Mouse (Mus musculus): ENCODE results near the gene St3gal6. TPM values are rescaled to one million over a fixed set of nuclear protein-coding genes. Genes with fewer than 3 reads are reported as not detected.

Gene St3gal6
- polyA plus RNA-seq, 1 experiment from 2014 or later: 16.8 TPM

GRCm38 (mm10) chr16:58523044-58523859 lies 791 bp downstream of the St3gal6 start:
- peak overlapping the region; percentile 41 for H3K27ac ChIP-seq (ENCODE audit: low read depth)
- H3K4me3 ChIP-seq (ENCODE audit: low read depth, low read length): peak overlapping the region; percentile 69
- H3K4me1 ChIP-seq (ENCODE audit: insufficient read depth): peaks cover 12% of the 10 kb centered on the region
- H3K4me2 ChIP-seq (ENCODE audit: low read depth, low read length): peak overlapping the region; percentile 82
- H3K9ac ChIP-seq (replicated peaks): peak overlapping the region; percentile 72
- ATAC-seq (peak; percentile 77), DNase-seq (peak; percentile 72)
- TF ChIP-seq EP300 (IDR thresholded peaks at IDR 0.05; ENCODE audit: low read depth) (no peak), CTCF (IDR thresholded peaks at IDR 0.05; ENCODE audit: low read depth) (no peak)
- H3K27me3 ChIP-seq (ENCODE audit: insufficient read depth, low read length): no peaks in the 10 kb centered on the region
- WGBS (ENCODE audit: insufficient replicate concordance): 1% methylated on average over 50 of the region's 58 CpGs
- H3K36me3 ChIP-seq (replicated peaks; ENCODE audit: insufficient read depth, low read length): no peaks in the 10 kb centered on the region
- no peaks in the 10 kb centered on the region for H3K9me3 ChIP-seq (ENCODE audit: low read length)

GRCm38 (mm10) chr16:58522677-58523043 lies 1.4 kb downstream of the St3gal6 start:
- H3K9me3 ChIP-seq (ENCODE audit: low read length): no peaks in the 10 kb centered on the region
- whole genome bisulfite sequencing (ENCODE audit: insufficient replicate concordance): 1% methylated on average over 16 of the region's 16 CpGs
- no peaks in the 10 kb centered on the region for H3K27me3 ChIP-seq (ENCODE audit: insufficient read depth, low read length)
- peak overlapping the region; percentile 41 for H3K27ac ChIP-seq (ENCODE audit: low read depth)
- DNase-seq: no peak
- no peak for TF ChIP-seq CTCF (IDR thresholded peaks at IDR 0.05; ENCODE audit: low read depth)
- no peak for TF ChIP-seq EP300 (IDR thresholded peaks at IDR 0.05; ENCODE audit: low read depth)
- no peaks in the 10 kb centered on the region for H3K36me3 ChIP-seq (replicated peaks; ENCODE audit: insufficient read depth, low read length)
- H3K4me1 ChIP-seq (ENCODE audit: insufficient read depth): peaks cover 9% of the 10 kb centered on the region
- peak overlapping the region; percentile 82 for H3K4me2 ChIP-seq (ENCODE audit: low read depth, low read length)
- peak; percentile 47 for ATAC-seq
- H3K4me3 ChIP-seq (ENCODE audit: low read depth, low read length): peak overlapping the region; percentile 69
- peak overlapping the region; percentile 72 for H3K9ac ChIP-seq (replicated peaks)

GRCm38 (mm10) chr16:58521900-58522299 lies 2.1 kb downstream of the St3gal6 start:
- Histone ChIP-seq H3K4me1 (ENCODE audit: insufficient read depth) (peaks cover 7% of the 10 kb centered on the region; the same call in 1 of the 2 replicates), H3K36me3 (replicated peaks; ENCODE audit: insufficient read depth, low read length) (no peaks in the 10 kb centered on the region), H3K4me3 (ENCODE audit: low read depth, low read length) (peak overlapping the region; percentile 69), H3K27me3 (ENCODE audit: insufficient read depth, low read length) (no peaks in the 10 kb centered on the region), H3K4me2 (ENCODE audit: low read depth, low read length) (peak overlapping the region; percentile 82), H3K27ac (ENCODE audit: low read depth) (peak overlapping the region; percentile 41; the same call in 1 of the 2 replicates), H3K9me3 (ENCODE audit: low read length) (no peaks in the 10 kb centered on the region), H3K9ac (replicated peaks) (peak overlapping the region; percentile 72)
- no peak for DNase-seq
- ATAC-seq: no peak
- 34% methylated on average over 7 of the region's 7 CpGs for WGBS (ENCODE audit: insufficient replicate concordance)
- TF ChIP-seq EP300 (IDR thresholded peaks at IDR 0.05; ENCODE audit: low read depth) (no peak), CTCF (IDR thresholded peaks at IDR 0.05; ENCODE audit: low read depth) (no peak)

DNA sequence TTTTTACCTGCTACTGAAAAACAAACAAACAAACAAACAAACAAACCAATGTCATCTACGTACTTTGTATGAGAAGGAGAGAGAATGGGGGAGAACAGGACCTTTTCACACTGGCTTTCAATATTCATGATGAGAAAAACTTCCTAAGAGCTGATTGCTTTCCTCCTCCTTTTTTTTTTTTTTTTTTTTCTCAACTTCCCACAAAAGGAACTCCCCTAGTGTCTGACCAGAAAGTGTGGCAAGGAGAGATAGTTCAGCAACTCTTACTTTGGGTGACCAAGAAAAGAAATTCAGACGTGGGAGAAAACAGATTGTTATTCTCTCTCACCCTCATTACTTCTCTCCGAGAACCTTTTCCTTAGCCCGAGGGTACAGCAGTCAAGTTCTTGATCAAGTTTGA lies 2.9 kb downstream of the St3gal6 start:
- H3K9ac ChIP-seq (replicated peaks): peak overlapping the region; percentile 72
- 45% methylated on average over 4 of the region's 4 CpGs for WGBS (ENCODE audit: insufficient replicate concordance)
- peak overlapping the region; percentile 82 for H3K4me2 ChIP-seq (ENCODE audit: low read depth, low read length)

DNA sequence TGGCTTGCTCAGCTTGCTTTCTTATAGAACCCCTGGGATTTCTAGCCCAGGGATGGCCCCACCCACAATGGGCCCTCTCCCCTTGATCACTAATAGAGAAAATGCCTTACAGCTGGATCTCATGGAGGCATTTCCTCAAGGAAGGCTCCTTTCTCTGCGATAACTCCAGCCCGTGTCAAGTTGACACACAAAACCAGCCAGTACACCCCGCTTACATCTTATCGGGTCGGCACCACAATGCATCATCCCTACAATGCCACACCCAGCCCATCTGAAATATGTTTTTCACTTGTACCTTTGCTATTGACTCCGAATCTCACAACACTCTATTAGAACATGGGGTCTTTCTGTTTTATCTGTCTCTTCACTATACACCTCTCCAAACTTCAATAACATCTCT lies 3.6 kb downstream of the St3gal6 start:
- DNase-seq: no peak
- Histone ChIP-seq H3K4me3 (ENCODE audit: low read depth, low read length) (peak overlapping the region; percentile 69; the same call in 1 of the 2 replicates), H3K4me1 (ENCODE audit: insufficient read depth) (0 out of 2 replicates have a peak, but pooled peaks cover 1% of the 10 kb centered on the region), H3K4me2 (ENCODE audit: low read depth, low read length) (peak overlapping the region; percentile 82), H3K36me3 (replicated peaks; ENCODE audit: insufficient read depth, low read length) (no peaks in the 10 kb centered on the region), H3K9ac (replicated peaks) (no peak overlapping the region), H3K9me3 (ENCODE audit: low read length) (no peaks in the 10 kb centered on the region), H3K27ac (ENCODE audit: low read depth) (peak overlapping the region; percentile 0; the same call in 1 of the 2 replicates), H3K27me3 (ENCODE audit: insufficient read depth, low read length) (no peaks in the 10 kb centered on the region)
- TF ChIP-seq CTCF (IDR thresholded peaks at IDR 0.05; ENCODE audit: low read depth) (no peak), EP300 (IDR thresholded peaks at IDR 0.05; ENCODE audit: low read depth) (no peak)
- ATAC-seq: no peak
- 79% methylated on average over 6 of the region's 6 CpGs for WGBS (ENCODE audit: insufficient replicate concordance)

More for the DNA sequence above, 2.9 kb downstream of the St3gal6 start:
- no peaks in the 10 kb centered on the region for H3K36me3 ChIP-seq (replicated peaks; ENCODE audit: insufficient read depth, low read length)
- no peaks in the 10 kb centered on the region for H3K27me3 ChIP-seq (ENCODE audit: insufficient read depth, low read length)
- ATAC-seq: no peak
- peak overlapping the region; percentile 69 for H3K4me3 ChIP-seq (ENCODE audit: low read depth, low read length)
- peak overlapping the region; percentile 36; the same call in 1 of the 2 replicates for H3K27ac ChIP-seq (ENCODE audit: low read depth)
- H3K4me1 ChIP-seq (ENCODE audit: insufficient read depth): 0 out of 2 replicates have a peak, but pooled peaks cover 5% of the 10 kb centered on the region
- H3K9me3 ChIP-seq (ENCODE audit: low read length): no peaks in the 10 kb centered on the region
- DNase-seq: no peak
- TF ChIP-seq CTCF (IDR thresholded peaks at IDR 0.05; ENCODE audit: low read depth): no peak

- TF ChIP-seq CTCF (IDR thresholded peaks at IDR 0.05; ENCODE audit: low read depth): no peak
- TF ChIP-seq EP300 (IDR thresholded peaks at IDR 0.05; ENCODE audit: low read depth): 0 out of 2 replicates have a peak, but pooled peaks have one; percentile 21
- 0 out of 2 replicates have a peak, but pooled peaks cover 1% of the 10 kb centered on the region for H3K4me1 ChIP-seq (ENCODE audit: insufficient read depth)
- no peaks in the 10 kb centered on the region for H3K27me3 ChIP-seq (ENCODE audit: insufficient read depth, low read length)
- H3K9ac ChIP-seq (replicated peaks): 0 out of 2 replicates have a peak overlapping the region, but pooled peaks have one; percentile 3
- DNase-seq: no peak
- H3K4me3 ChIP-seq (ENCODE audit: low read depth, low read length): 0 out of 2 replicates have a peak overlapping the region, but pooled peaks have one; percentile 69
- 0 out of 2 replicates have a peak, but pooled peaks have one; percentile 4 for ATAC-seq
- 74% methylated on average over 11 of the region's 11 CpGs for WGBS (ENCODE audit: insufficient replicate concordance)
- H3K36me3 ChIP-seq (replicated peaks; ENCODE audit: insufficient read depth, low read length): no peaks in the 10 kb centered on the region
- H3K27ac ChIP-seq (ENCODE audit: low read depth): peak overlapping the region; percentile 0
- peak overlapping the region; percentile 82 for H3K4me2 ChIP-seq (ENCODE audit: low read depth, low read length)
- H3K9me3 ChIP-seq (ENCODE audit: low read length): no peaks in the 10 kb centered on the region
Measured at GRCm38 (mm10) chr16:58519650-58520073, 4.4 kb downstream of the St3gal6 start.
